Mouse (Mus musculus): Measurements from ENCODE around the gene Lrrc19.
"Not testable (repeated sequence)": the region's sequence is repeated elsewhere in the genome, so short reads cannot be mapped to it uniquely, and the experiment has no call there.

- not testable (repeated sequence) for TF ChIP-seq CTCF (IDR thresholded peaks at IDR 0.05; ENCODE audit: low read depth, low read length); TAL1 (conservative IDR thresholded peaks at IDR 0.05; ENCODE audit: low read depth, low read length); GATA1 (IDR thresholded peaks at IDR 0.05; ENCODE audit: borderline replicate concordance, low read length); POLR2AphosphoS5 (IDR thresholded peaks at IDR 0.05; ENCODE audit: insufficient replicate concordance, low read depth, low read length)
Observed at GRCm38 (mm10) chr4:94650426-94651175, 657 bp upstream of the Lrrc19 start.

All from G1E (cell line).